Comparison of ENCODE assay signal across 12 mouse cellular contexts in genomic region chr2:158591286-158591685, GRCm38 (mm10). TPM values are rescaled to one million over a fixed set of nuclear protein-coding genes. Genes with fewer than 3 reads are reported as not detected.
A peak's percentile ranks its signal among the peaks of the same experiment; 100 is the strongest.
DNase-seq lines count a peak whose midpoint lies in the region; ATAC-seq and TF ChIP-seq lines count a peak whose summit lies in the region.
"Had no signal": no experiment of that assay in that cellular context is flagged by ENCODE, and none has a peak within 500 bp of the region (broad histone marks: within the 10 kb centered on the region; RNA-seq: fewer than 3 reads in every experiment).

No protein-coding gene starts in this region.

- peaks cover 14% of the 10 kb centered on the region; the same call in 1 of the 2 replicates for H3K27me3 ChIP-seq in lung, embryonic 15.5 days
- H3K27me3 ChIP-seq in hindbrain, embryonic 15.5 days, result no peaks in the 10 kb centered on the region; the same call in 1 of the 2 replicates
- 0 out of 2 replicates have a peak, but pooled peaks cover 5% of the 10 kb centered on the region for H3K27me3 ChIP-seq in neural tube, embryonic 12.5 days (replicated peaks)
- H3K27me3 ChIP-seq in intestine, embryonic 16.5 days (replicated peaks; ENCODE audit: control insufficient read depth, insufficient read depth, low read length), result 0 out of 2 replicates have a peak, but pooled peaks cover 3% of the 10 kb centered on the region
- peaks cover 10% of the 10 kb centered on the region; the same call in 1 of the 2 replicates for H3K27me3 ChIP-seq in liver, postnatal 0 days (ENCODE audit: insufficient read depth, low read length)

- no peak overlapping the region for H3K27ac ChIP-seq in lung, embryonic 15.5 days
- H3K27ac ChIP-seq in hindbrain, embryonic 15.5 days (replicated peaks), result no peak overlapping the region
- no peak overlapping the region for H3K27ac ChIP-seq in neural tube, embryonic 12.5 days
- no peak overlapping the region for H3K27ac ChIP-seq in intestine, embryonic 16.5 days (ENCODE audit: low read length)
- H3K27ac ChIP-seq in liver, postnatal 0 days (ENCODE audit: low read depth), result no peak overlapping the region

- no peak for TF ChIP-seq EP300 in liver, postnatal 0 days (IDR thresholded peaks at IDR 0.05; ENCODE audit: low read depth)

- no peaks in the 10 kb centered on the region for H3K4me1 ChIP-seq in lung, embryonic 15.5 days
- H3K4me1 ChIP-seq in hindbrain, embryonic 15.5 days (replicated peaks), result peaks cover 37% of the 10 kb centered on the region
- peaks cover 21% of the 10 kb centered on the region for H3K4me1 ChIP-seq in neural tube, embryonic 12.5 days
- no peaks in the 10 kb centered on the region for H3K4me1 ChIP-seq in intestine, embryonic 16.5 days (ENCODE audit: control insufficient read depth, insufficient read depth, low read length)
- H3K4me1 ChIP-seq in liver, postnatal 0 days (ENCODE audit: insufficient read depth), result no peaks in the 10 kb centered on the region

- WGBS in lung, embryonic 15.5 days, result 35% methylated on average over 5 of the region's 5 CpGs
- WGBS in hindbrain, embryonic 15.5 days, result 33% methylated on average over 5 of the region's 5 CpGs
- WGBS in neural tube, embryonic 12.5 days, result 34% methylated on average over 5 of the region's 5 CpGs
- 41% methylated on average over 5 of the region's 5 CpGs for WGBS in intestine, embryonic 16.5 days
- 50% methylated on average over 5 of the region's 5 CpGs for WGBS in liver, postnatal 0 days (ENCODE audit: insufficient replicate concordance)

- H3K4me3 ChIP-seq in lung, embryonic 15.5 days, result no peak overlapping the region
- no peak overlapping the region for H3K4me3 ChIP-seq in hindbrain, embryonic 15.5 days
- H3K4me3 ChIP-seq in neural tube, embryonic 12.5 days, result no peak overlapping the region
- H3K4me3 ChIP-seq in intestine, embryonic 16.5 days (ENCODE audit: low read length), result no peak overlapping the region
- no peak overlapping the region for H3K4me3 ChIP-seq in liver, postnatal 0 days (ENCODE audit: low read depth, low read length)

- no peaks in the 10 kb centered on the region for H3K36me3 ChIP-seq in lung, embryonic 15.5 days
- no peaks in the 10 kb centered on the region for H3K36me3 ChIP-seq in hindbrain, embryonic 15.5 days
- no peaks in the 10 kb centered on the region for H3K36me3 ChIP-seq in neural tube, embryonic 12.5 days
- H3K36me3 ChIP-seq in intestine, embryonic 16.5 days (ENCODE audit: control insufficient read depth, insufficient read depth, low read length), result no peaks in the 10 kb centered on the region
- H3K36me3 ChIP-seq in liver, postnatal 0 days (replicated peaks; ENCODE audit: insufficient read depth, low read length), result no peaks in the 10 kb centered on the region

- H3K9me3 ChIP-seq in lung, embryonic 15.5 days, result no peaks in the 10 kb centered on the region
- no peaks in the 10 kb centered on the region for H3K9me3 ChIP-seq in hindbrain, embryonic 15.5 days
- H3K9me3 ChIP-seq in neural tube, embryonic 12.5 days, result no peaks in the 10 kb centered on the region
- H3K9me3 ChIP-seq in intestine, embryonic 16.5 days (ENCODE audit: control insufficient read depth, low read length), result no peaks in the 10 kb centered on the region
- H3K9me3 ChIP-seq in liver, postnatal 0 days (ENCODE audit: low read length), result no peaks in the 10 kb centered on the region

- 0 out of 2 replicates have a peak, but pooled peaks have one; percentile 27 for ATAC-seq in lung, embryonic 15.5 days (ENCODE audit: borderline replicate concordance, extremely low read depth, low FRiP score, low TSS enrichment)
- ATAC-seq in hindbrain, embryonic 15.5 days (ENCODE audit: low FRiP score, low read depth), result peak; percentile 36; the same call in 1 of the 2 replicates
- ATAC-seq in neural tube, embryonic 12.5 days (ENCODE audit: low FRiP score, low read depth), result peak; percentile 21; the same call in 1 of the 2 replicates
- ATAC-seq in intestine, embryonic 16.5 days, result no peak
- ATAC-seq in liver, postnatal 0 days, result no peak

- no peak overlapping the region for H3K9ac ChIP-seq in lung, embryonic 15.5 days
- H3K9ac ChIP-seq in hindbrain, embryonic 15.5 days, result no peak overlapping the region
- no peak overlapping the region for H3K9ac ChIP-seq in neural tube, embryonic 12.5 days
- no peak overlapping the region for H3K9ac ChIP-seq in intestine, embryonic 16.5 days (ENCODE audit: low read depth, low read length)
- no peak overlapping the region for H3K9ac ChIP-seq in liver, postnatal 0 days (replicated peaks)

- no peak overlapping the region for H3K4me2 ChIP-seq in lung, embryonic 15.5 days
- no peak overlapping the region for H3K4me2 ChIP-seq in hindbrain, embryonic 15.5 days
- no peak overlapping the region for H3K4me2 ChIP-seq in neural tube, embryonic 12.5 days (replicated peaks)
- no peak overlapping the region for H3K4me2 ChIP-seq in intestine, embryonic 16.5 days (ENCODE audit: low read depth, low read length)
- H3K4me2 ChIP-seq in liver, postnatal 0 days (ENCODE audit: low read depth, low read length), result no peak overlapping the region
- H3K4me2 ChIP-seq: liver, embryonic 11.5 days had no signal

- no peak for TF ChIP-seq CTCF in liver, postnatal 0 days (IDR thresholded peaks at IDR 0.05; ENCODE audit: low read depth)

- no peak for DNase-seq in lung, postnatal 4 days
- peak; percentile 49 for DNase-seq in embryo, embryonic 11 days
- DNase-seq in testis, postnatal 10 days (ENCODE audit: low spot score), result no peak
- DNase-seq in liver, postnatal 0 days, result no peak
- DNase-seq: cerebellum, adult 11 months; kidney, adult 2 months; lung, postnatal 14 days had no signal

RNA-seq across cellular contexts. Expression of gene Slc32a1, which starts 19.3 kb away (rescaled TPM):
- polyA plus RNA-seq in lung, embryonic 15.5 days (2015; fragmentation: Nextera tagmentation; extraction: Ambion mirVana), result not detected in 2 replicates
- 11.6 and 13.2 TPM in 2 replicates for polyA plus RNA-seq in hindbrain, embryonic 15.5 days (2015; fragmentation: Nextera tagmentation; extraction: Ambion mirVana)
- 3.5 and 4.4 TPM in 2 replicates for polyA plus RNA-seq in neural tube, embryonic 12.5 days (2016; fragmentation: Nextera tagmentation; extraction: Ambion mirVana)
- polyA plus RNA-seq in intestine, embryonic 16.5 days (2015; fragmentation: Nextera tagmentation; extraction: Ambion mirVana), result not detected in 2 replicates
- not detected in 2 replicates for polyA plus RNA-seq in liver, postnatal 0 days (2015; fragmentation: Nextera tagmentation; extraction: Ambion mirVana)
- polyA plus RNA-seq: kidney, adult 2 months had no signal

RNA-seq across cellular contexts. Expression of gene Actr5, which starts 33.4 kb away (rescaled TPM):
- 10.1 and 11.1 TPM in 2 replicates for polyA plus RNA-seq in lung, embryonic 15.5 days (2015; fragmentation: Nextera tagmentation; extraction: Ambion mirVana)
- 12.0 and 13.1 TPM in 2 replicates for polyA plus RNA-seq in hindbrain, embryonic 15.5 days (2015; fragmentation: Nextera tagmentation; extraction: Ambion mirVana)
- 20.3 and 20.5 TPM in 2 replicates for polyA plus RNA-seq in neural tube, embryonic 12.5 days (2016; fragmentation: Nextera tagmentation; extraction: Ambion mirVana)
- polyA plus RNA-seq in intestine, embryonic 16.5 days (2015; fragmentation: Nextera tagmentation; extraction: Ambion mirVana), result 1.0 and 3.8 TPM in 2 replicates
- polyA plus RNA-seq in liver, postnatal 0 days (2015; fragmentation: Nextera tagmentation; extraction: Ambion mirVana), result 2.8 and 3.1 TPM in 2 replicates

Comparison
In these comparisons a context has a peak if more than half of its experiments do, and no peak if none do; other contexts are left out.
1. ATAC-seq: peak in lung, embryonic 15.5 days (single experiment), hindbrain, embryonic 15.5 days (single experiment) and neural tube, embryonic 12.5 days (single experiment); none in intestine, embryonic 16.5 days (single experiment) and liver, postnatal 0 days (single experiment).